In genomic region chr3:36044520-36044919, GRCm38 (mm10) we compare ENCODE assay signal across 26 mouse cellular contexts. TPM values are rescaled to one million over a fixed set of nuclear protein-coding genes. Genes with fewer than 3 reads are reported as not detected.
DNase-seq lines count a peak whose midpoint lies in the region; ATAC-seq and TF ChIP-seq lines count a peak whose summit lies in the region.
"Had no signal": no experiment of that assay in that cellular context is flagged by ENCODE, and none has a peak within 500 bp of the region (broad histone marks: within the 10 kb centered on the region; RNA-seq: fewer than 3 reads in every experiment).

No protein-coding gene starts in this region.

- no peak overlapping the region for H3K4me3 ChIP-seq in lung, postnatal 0 days (ENCODE audit: low read depth, low read length)
- H3K4me3 ChIP-seq in brown adipose tissue, adult 24 weeks (ENCODE audit: insufficient read depth, low read depth, low read length), result no peak overlapping the region
- H3K4me3 ChIP-seq: embryonic facial prominence, embryonic 12.5 days; forebrain, embryonic 10.5 days; forebrain, embryonic 12.5 days had no signal

- no peaks in the 10 kb centered on the region for H3K36me3 ChIP-seq in lung, postnatal 0 days (ENCODE audit: insufficient read depth, low read length)
- H3K36me3 ChIP-seq: embryonic facial prominence, embryonic 12.5 days; forebrain, embryonic 10.5 days; forebrain, embryonic 12.5 days had no signal

- no peak overlapping the region for H3K9ac ChIP-seq in lung, postnatal 0 days (replicated peaks; ENCODE audit: low read depth)
- H3K9ac ChIP-seq: embryonic facial prominence, embryonic 12.5 days; forebrain, embryonic 12.5 days had no signal

- H3K4me2 ChIP-seq in lung, postnatal 0 days (replicated peaks; ENCODE audit: low read depth, low read length), result no peak overlapping the region
- H3K4me2 ChIP-seq: embryonic facial prominence, embryonic 12.5 days; forebrain, embryonic 12.5 days had no signal

- no peaks in the 10 kb centered on the region for H3K9me3 ChIP-seq in lung, postnatal 0 days (ENCODE audit: low read length)
- H3K9me3 ChIP-seq: embryonic facial prominence, embryonic 12.5 days; forebrain, embryonic 10.5 days; forebrain, embryonic 12.5 days had no signal

- no peak overlapping the region for H3K27ac ChIP-seq in lung, postnatal 0 days (ENCODE audit: low read length)
- peak overlapping the region; percentile 68 for H3K27ac ChIP-seq in brown adipose tissue, adult 24 weeks (replicated peaks; ENCODE audit: low read depth, low read length)
- H3K27ac ChIP-seq: embryonic facial prominence, embryonic 12.5 days; forebrain, embryonic 10.5 days; forebrain, embryonic 12.5 days had no signal

- H3K27me3 ChIP-seq in lung, postnatal 0 days (replicated peaks; ENCODE audit: insufficient read depth, low read length), result no peaks in the 10 kb centered on the region
- H3K27me3 ChIP-seq: embryonic facial prominence, embryonic 12.5 days; forebrain, embryonic 12.5 days had no signal

- no peak for ATAC-seq in lung, postnatal 0 days
- ATAC-seq: forebrain, embryonic 14.5 days; forebrain, embryonic 16.5 days had no signal

- no peak for TF ChIP-seq CTCF in lung, postnatal 0 days (IDR thresholded peaks at IDR 0.05)

- peak; percentile 31 for DNase-seq in adrenal gland, postnatal 10 days
- DNase-seq in adrenal gland, adult 8-10 months, result no peak
- DNase-seq in lung, postnatal 0 days (ENCODE audit: low spot score), result peak; percentile 26
- DNase-seq in lung, postnatal 14 days, result no peak
- no peak for DNase-seq in heart, adult 11 months
- no peak for DNase-seq in right cerebral cortex, adult 18-20 months
- DNase-seq: adrenal gland, postnatal 14 days; cerebellum, adult 11 months; cerebellum, adult 18-20 months; cerebellum, adult 8-10 months; cerebellum, adult 9-11 months; cerebellum, postnatal 14 days; cerebellum, postnatal 36 days; embryo, embryonic 11 days had no signal

- TF ChIP-seq EP300 in lung, postnatal 0 days (IDR thresholded peaks at IDR 0.05), result no peak

- H3K4me1 ChIP-seq in lung, postnatal 0 days (ENCODE audit: insufficient read depth, low read depth, low read length), result no peaks in the 10 kb centered on the region
- no peaks in the 10 kb centered on the region for H3K4me1 ChIP-seq in brown adipose tissue, adult 24 weeks (ENCODE audit: control insufficient read depth, insufficient read depth, insufficient read length, low read length)
- H3K4me1 ChIP-seq: embryonic facial prominence, embryonic 12.5 days; forebrain, embryonic 10.5 days; forebrain, embryonic 12.5 days had no signal

RNA-seq across cellular contexts. Expression of gene Ccdc144b, which starts 8.8 kb away (rescaled TPM):
- under 1 TPM; 0.06 to 0.12 TPM for total RNA-seq in adrenal gland, postnatal 10 days (2021)
- under 1 TPM in 3 of 4 experiments, not detected in 1; 0.08 to 0.12 (median 0.10) TPM for total RNA-seq in adrenal gland, adult 8-10 months (2022)
- not detected in 2 replicates for polyA plus RNA-seq in lung, postnatal 0 days (2015; fragmentation: Nextera tagmentation; extraction: Ambion mirVana)
- 0.71 and 2.1 TPM in 2 replicates for polyA plus RNA-seq in brown adipose tissue, adult 24 weeks (2012; ENCODE audit: insufficient read depth, insufficient read length, missing spikeins)
- total RNA-seq: common myeloid progenitor, adult 5-6 weeks; ES-E14; MEL had no signal
- polyA plus RNA-seq: C2C12; embryonic facial prominence, embryonic 12.5 days; embryonic facial prominence, embryonic 14.5 days; forebrain, embryonic 10.5 days; forebrain, embryonic 12.5 days; forebrain, embryonic 14.5 days; forebrain, embryonic 16.5 days; frontal cortex, adult 2 months had no signal

RNA-seq across cellular contexts. Expression of gene Acad9, which starts 21.3 kb away (rescaled TPM):
- 10 to 100 TPM; 56.7 to 64.7 TPM for total RNA-seq in adrenal gland, postnatal 10 days (2021)
- total RNA-seq in adrenal gland, adult 8-10 months (2022), result 10 to 100 TPM; 41.3 to 55.1 (median 46.4) TPM
- 46.1 and 52.2 TPM in 2 replicates for polyA plus RNA-seq in lung, postnatal 0 days (2015; fragmentation: Nextera tagmentation; extraction: Ambion mirVana)
- 47.6 and 75.6 TPM in 2 replicates for polyA plus RNA-seq in brown adipose tissue, adult 24 weeks (2012; ENCODE audit: insufficient read depth, insufficient read length, missing spikeins)

RNA-seq across cellular contexts. Expression of gene Mccc1, which starts 44.0 kb away (rescaled TPM):
- 10 to 100 TPM; 93.1 to 94.1 TPM for total RNA-seq in adrenal gland, postnatal 10 days (2021)
- 100 to 1,000 TPM in 2 of 4 experiments, 10 to 100 TPM in 2; 86.4 to 114 (median 101) TPM for total RNA-seq in adrenal gland, adult 8-10 months (2022)
- 20.8 and 27.6 TPM in 2 replicates for polyA plus RNA-seq in lung, postnatal 0 days (2015; fragmentation: Nextera tagmentation; extraction: Ambion mirVana)
- 235 and 302 TPM in 2 replicates for polyA plus RNA-seq in brown adipose tissue, adult 24 weeks (2012; ENCODE audit: insufficient read depth, insufficient read length, missing spikeins)

Comparison
In these comparisons a context has a peak if more than half of its experiments do, and no peak if none do; other contexts are left out.
1. DNase-seq: peak in adrenal gland, postnatal 10 days (single experiment) and lung, postnatal 0 days (single experiment); none in adrenal gland, adult 8-10 months (single experiment), lung, postnatal 14 days (single experiment), heart, adult 11 months (single experiment) and right cerebral cortex, adult 18-20 months (single experiment).